Mouse (Mus musculus): ENCODE measurements around the gene D430041D05Rik. TPM values are rescaled to one million over a fixed set of nuclear protein-coding genes. Genes with fewer than 3 reads are reported as not detected.

The D430041D05Rik gene
- total and polyA plus RNA-seq, 3 experiments = not detected

GRCm38 (mm10) chr2:104128803-104129531, 281.8 kb downstream of the D430041D05Rik start:
- H3K9ac ChIP-seq (ENCODE audit: insufficient read depth, low read depth) = no peak overlapping the region
- no peak for TF ChIP-seq USF1 (IDR thresholded peaks at IDR 0.05; ENCODE audit: low read depth, low read length)
- no peak for TF ChIP-seq HCFC1 (IDR thresholded peaks at IDR 0.05; ENCODE audit: low read depth, low read length)
- H3K4me3 ChIP-seq (replicated peaks in 1 of 3; ENCODE audit: low read depth in 2 of 3, low read length in 2 of 3, poor library complexity in 1 of 3) = no peak overlapping the region
- 0 out of 4 replicates have a peak, but pooled peaks cover 0 to under 1% of the 10 kb centered on the region in 2 experiments for H3K4me1 ChIP-seq (ENCODE audit: control insufficient read depth in 1 of 2, insufficient read depth in 2 of 2)
- H3K36me3 ChIP-seq (replicated peaks in 1 of 2; ENCODE audit: control insufficient read depth in 1 of 2, insufficient read depth in 1 of 2, low read length in 1 of 2) = no peaks in the 10 kb centered on the region
- DNase-seq (ENCODE audit: extremely low read depth) = no peak
- H3K27me3 ChIP-seq (replicated peaks) = peaks cover 41% of the 10 kb centered on the region
- peaks cover 4% of the 10 kb centered on the region for H3K9me3 ChIP-seq (replicated peaks; ENCODE audit: low read length)
- dilution Hi-C loops (cut with MboI; ENCODE audit: extremely low pct_ligation_motif_present, extremely low pct_unique_long_range_greater_than_20kb, low sequenced_read_pairs) = no loop called here
- no peaks in the 10 kb centered on the region for H3K79me2 ChIP-seq (replicated peaks; ENCODE audit: control insufficient read depth, extremely low read depth, insufficient read depth, poor library complexity, severe bottlenecking)
- H3K4me2 ChIP-seq (ENCODE audit: insufficient read depth, low read depth, poor library complexity, severe bottlenecking) = no peak overlapping the region
- in situ Hi-C loops (cut with MboI; ENCODE audit: low pct_ligation_motif_present, low pct_unique_long_range_greater_than_20kb, low sequenced_read_pairs) = loop anchor here (10.0 to 25.0 kb wide), 2 partner anchors 183 to 266 kb away; no protein-coding TSS in a partner anchor
- no peak overlapping the region for H3K27ac ChIP-seq (ENCODE audit: insufficient read depth, low read depth)

- no peak overlapping the region for H3K4me2 ChIP-seq (ENCODE audit: insufficient read depth, low read depth, poor library complexity, severe bottlenecking)
- H3K36me3 ChIP-seq (replicated peaks in 1 of 2; ENCODE audit: control insufficient read depth in 1 of 2, insufficient read depth in 1 of 2, low read length in 1 of 2) = no peaks in the 10 kb centered on the region
- no peak for TF ChIP-seq CHD2 (IDR thresholded peaks at IDR 0.05; ENCODE audit: low read length)
- TF ChIP-seq RCOR1 (conservative IDR thresholded peaks at IDR 0.05; ENCODE audit: low read depth, low read length) = no peak
- no peak for TF ChIP-seq MEF2A (IDR thresholded peaks at IDR 0.05; ENCODE audit: borderline replicate concordance, low read depth, low read length)
- TF ChIP-seq ZKSCAN1 (IDR thresholded peaks at IDR 0.05; ENCODE audit: borderline replicate concordance, low read depth, low read length) = no peak
- no peak for TF ChIP-seq GABPA (IDR thresholded peaks at IDR 0.05; ENCODE audit: insufficient replicate concordance, low read depth, low read length)
- TF ChIP-seq CHD1 (IDR thresholded peaks at IDR 0.05; ENCODE audit: low read depth, low read length) = no peak
- no peak for TF ChIP-seq NRF1 (IDR thresholded peaks at IDR 0.05; ENCODE audit: low read depth, low read length)
- no peak for TF ChIP-seq JUND (conservative IDR thresholded peaks at IDR 0.05; ENCODE audit: low read depth, low read length)
- TF ChIP-seq CTCF (conservative IDR thresholded peaks at IDR 0.05 in 1 of 2, IDR thresholded peaks at IDR 0.05 in 1 of 2; ENCODE audit: low read depth in 2 of 2, low read length in 2 of 2) = no peak
- no peak for TF ChIP-seq TBP (conservative IDR thresholded peaks at IDR 0.05; ENCODE audit: low read depth, low read length)
- dilution Hi-C loops (cut with MboI; ENCODE audit: extremely low pct_ligation_motif_present, extremely low pct_unique_long_range_greater_than_20kb, low sequenced_read_pairs) = no loop called here
- H3K9me3 ChIP-seq (replicated peaks; ENCODE audit: low read length) = peaks cover 4% of the 10 kb centered on the region
- in situ Hi-C loops (cut with MboI; ENCODE audit: low pct_ligation_motif_present, low pct_unique_long_range_greater_than_20kb, low sequenced_read_pairs) = loop anchor here (10.0 kb wide), 1 partner anchor 271 kb away; no protein-coding TSS in a partner anchor
- H3K27ac ChIP-seq (ENCODE audit: insufficient read depth, low read depth) = no peak overlapping the region
- no peak overlapping the region for H3K9ac ChIP-seq (ENCODE audit: insufficient read depth, low read depth)
- DNase-seq (ENCODE audit: extremely low read depth) = no peak
- no peaks in the 10 kb centered on the region for H3K79me2 ChIP-seq (replicated peaks; ENCODE audit: control insufficient read depth, extremely low read depth, insufficient read depth, poor library complexity, severe bottlenecking)
- H3K27me3 ChIP-seq (replicated peaks) = peaks cover 53% of the 10 kb centered on the region
- H3K4me3 ChIP-seq (replicated peaks in 1 of 3; ENCODE audit: low read depth in 2 of 3, low read length in 2 of 3, poor library complexity in 1 of 3) = no peak overlapping the region
- H3K4me1 ChIP-seq (ENCODE audit: control insufficient read depth in 1 of 2, insufficient read depth in 2 of 2) = peaks cover 0 to 16% of the 10 kb centered on the region in 2 experiments; a peak in 2 of 4 replicates
Observed at GRCm38 (mm10) chr2:104124071-104124470, 286.7 kb downstream of the D430041D05Rik start.
